Mouse (Mus musculus) right cerebral cortex, postnatal 4 days (tissue): ENCODE measurements around the gene Rrad.
A peak's percentile ranks its signal among the peaks of the same experiment; 100 is the strongest.

Experiments used
- DNase-seq: peaks from one replicate; pipeline ENCODE4 v3.0.0-alpha.2; 2022

The Rrad gene

GRCm38 (mm10) chr8:104610185-104610766 lies 20.9 kb downstream of the Rrad start:
- no peak for DNase-seq

GRCm38 (mm10) chr8:104609222-104609621 lies 21.9 kb downstream of the Rrad start:
- no peak for DNase-seq

GRCm38 (mm10) chr8:104607944-104608343 lies 23.2 kb downstream of the Rrad start:
- DNase-seq, result no peak

GRCm38 (mm10) chr8:104606329-104606728 lies 24.8 kb downstream of the Rrad start:
- DNase-seq, result peak; percentile 19

- no peak for DNase-seq
Observed at GRCm38 (mm10) chr8:104603245-104603593, 27.9 kb downstream of the Rrad start.

- DNase-seq, result peak; percentile 75
Observed at GRCm38 (mm10) chr8:104602468-104603244, 28.5 kb downstream of the Rrad start.

- no peak for DNase-seq
Observed at GRCm38 (mm10) chr8:104601941-104602371, 29.2 kb downstream of the Rrad start.

- no peak for DNase-seq
Observed at GRCm38 (mm10) chr8:104601386-104601785, 29.7 kb downstream of the Rrad start.

GRCm38 (mm10) chr8:104598496-104598895 lies 32.6 kb downstream of the Rrad start:
- DNase-seq, result no peak

- no peak for DNase-seq
Observed at GRCm38 (mm10) chr8:104597656-104598055, 33.5 kb downstream of the Rrad start.

- DNase-seq, result no peak
Observed at GRCm38 (mm10) chr8:104595773-104596536, 35.2 kb downstream of the Rrad start.

- no peak for DNase-seq
Observed at GRCm38 (mm10) chr8:104594611-104595362, 36.3 kb downstream of the Rrad start.

GRCm38 (mm10) chr8:104593536-104594325 lies 37.4 kb downstream of the Rrad start:
- no peak for DNase-seq

- DNase-seq, result no peak
Observed at GRCm38 (mm10) chr8:104592566-104592965, 38.6 kb downstream of the Rrad start.

- no peak for DNase-seq
Observed at GRCm38 (mm10) chr8:104591856-104592255, 39.3 kb downstream of the Rrad start.

- peak; percentile 85 for DNase-seq
Observed at GRCm38 (mm10) chr8:104591133-104591834, 39.8 kb downstream of the Rrad start, which contains the start of gene Pdp2. Gene Pdp2 (plus strand): TSS chr8:104591451.

- no peak for DNase-seq
Observed at GRCm38 (mm10) chr8:104590284-104590683, 40.8 kb downstream of the Rrad start.

- DNase-seq, result no peak
Observed at GRCm38 (mm10) chr8:104584522-104584921, 46.6 kb downstream of the Rrad start.
